Mouse (Mus musculus) left cerebral cortex, adult 2 months (tissue): ENCODE results near the gene Batf3. TPM values are rescaled to one million over a fixed set of nuclear protein-coding genes. Genes with fewer than 3 reads are reported as not detected.

ENCODE experiments used
- DNase-seq, 2 experiments: peaks; one replicate each; pipeline ENCODE4 v3.0.0; 2021 to 2022; ENCODE audit warnings: low spot score in 2 of 2, mixed read lengths in 1 of 2; ENCODE audit errors: extremely low spot score in 1 of 2
- H3K27ac ChIP-seq: fragments of 200-600 bp; 2 replicates; pipeline ENCODE4 v1.8.1; 2022
- H3K4me3 ChIP-seq: fragments of 200-600 bp; 2 replicates; pipeline ENCODE4 v1.8.1; 2022
- CTCF ChIP-seq: fragments of 200-600 bp; IDR thresholded peaks from 2 replicates; pipeline ENCODE4 v1.8.1; 2022; ENCODE audit warnings: antibody characterized with exemption, mild to moderate bottlenecking, moderate library complexity
- intact Hi-C: fragments of 180-260 bp; cut with DNase I; formaldehyde crosslinking; loops from one replicate; pipeline ENCODE4 v1.15.1; 2025
- total RNA-seq, 2 experiments: library from RNA; stranded (reverse); gene quantifications; 2 replicates each; pipeline ENCODE4 v1.2.3; 2021

Batf3 gene
- total RNA-seq, 2 experiments from 2014 or later: 1.6 to 1.8 TPM

GRCm38 (mm10) chr1:191089355-191089754 is 8.3 kb upstream of the Batf3 start:
- intact Hi-C loops: no loop called here

GRCm38 (mm10) chr1:191092050-191092449 is 5.6 kb upstream of the Batf3 start:
- Histone ChIP-seq H3K27ac (no peak overlapping the region), H3K4me3 (no peak overlapping the region)
- intact Hi-C loops: no loop called here
- no peak for TF ChIP-seq CTCF
- no peak for DNase-seq

More at GRCm38 (mm10) chr1:191089355-191089754, 8.3 kb upstream of the Batf3 start:
- no peak for TF ChIP-seq CTCF
- no peak for DNase-seq
- no peak overlapping the region for H3K27ac ChIP-seq
- no peak overlapping the region for H3K4me3 ChIP-seq

- intact Hi-C loops: no loop called here
- H3K4me3 ChIP-seq: no peak overlapping the region
- peak; percentile 28 to 51 for DNase-seq
Observed at GRCm38 (mm10) chr1:191093578-191093977, 4.1 kb upstream of the Batf3 start.

GRCm38 (mm10) chr1:191095019-191095418 is 2.6 kb upstream of the Batf3 start:
- no peak overlapping the region for H3K4me3 ChIP-seq
- intact Hi-C loops: loop anchor here (5.0 kb wide), 1 partner anchor 182 kb away; no protein-coding TSS in a partner anchor
- TF ChIP-seq CTCF: peak; percentile 42
- no peak for DNase-seq
- no peak overlapping the region for H3K27ac ChIP-seq

More at GRCm38 (mm10) chr1:191093578-191093977, 4.1 kb upstream of the Batf3 start:
- H3K27ac ChIP-seq: no peak overlapping the region
- no peak for TF ChIP-seq CTCF

GRCm38 (mm10) chr1:191096871-191097681 is 571 bp upstream of the Batf3 start:
- DNase-seq: no peak
- intact Hi-C loops: loop anchor here (5.0 kb wide), 1 partner anchor 180 kb away; no protein-coding TSS in a partner anchor
- no peak; the same call in 1 of the 2 replicates for TF ChIP-seq CTCF
- Histone ChIP-seq H3K27ac (no peak overlapping the region), H3K4me3 (no peak overlapping the region)

DNA sequence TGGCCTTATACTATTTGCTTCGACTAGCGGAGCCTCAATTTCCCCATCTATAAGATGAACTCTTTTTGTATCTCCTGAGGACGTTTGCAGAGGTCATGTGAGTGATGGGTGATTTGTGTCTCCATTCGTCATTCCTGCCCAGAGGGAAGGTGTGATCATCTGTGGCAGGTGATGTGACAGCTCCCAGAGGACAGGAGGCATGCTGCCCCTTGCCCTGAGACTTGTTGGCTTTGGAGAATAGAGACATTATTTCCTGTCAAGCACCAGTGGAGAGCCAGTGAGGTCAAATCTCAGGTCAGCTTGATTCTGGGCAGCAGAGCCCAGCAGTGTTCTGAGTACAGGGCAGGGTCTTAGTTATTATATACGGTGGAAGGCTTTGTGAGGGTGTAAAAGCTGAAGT is 1.5 kb downstream of the Batf3 start:
- TF ChIP-seq CTCF: no peak
- no peak overlapping the region for H3K4me3 ChIP-seq
- intact Hi-C loops: loop anchor here (5.0 kb wide), 1 partner anchor 178 kb away; no protein-coding TSS in a partner anchor
- H3K27ac ChIP-seq: no peak overlapping the region
- no peak for DNase-seq

DNA sequence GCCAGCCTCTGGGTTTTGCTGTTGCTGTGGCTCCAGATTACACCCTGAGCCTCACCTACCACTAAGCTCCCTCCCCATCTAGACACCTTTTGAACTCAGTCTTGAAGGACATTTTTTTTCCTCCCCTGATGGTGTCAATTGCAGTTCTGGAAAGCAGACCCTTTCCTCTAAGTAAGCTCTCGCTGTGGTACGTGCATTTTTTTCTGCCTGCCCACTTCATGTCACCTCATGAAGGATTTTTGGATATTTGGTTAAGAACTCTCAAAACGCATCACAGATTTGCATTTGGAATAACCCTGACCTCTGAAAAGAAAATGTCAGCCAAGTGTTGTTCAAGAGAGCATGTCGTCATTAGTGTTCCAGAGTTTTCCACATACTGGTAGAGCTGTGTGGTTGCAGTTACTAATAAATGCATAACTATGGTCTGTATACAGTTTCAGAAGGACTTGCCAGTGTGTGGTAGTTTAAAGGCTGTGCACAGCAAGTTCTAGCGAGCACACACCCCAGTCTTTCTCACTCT is 2.2 kb downstream of the Batf3 start:
- no peak for DNase-seq
- H3K27ac ChIP-seq: no peak overlapping the region
- no peak for TF ChIP-seq CTCF
- intact Hi-C loops: loop anchor here (5.0 kb wide), 1 partner anchor 177 kb away; no protein-coding TSS in a partner anchor
- H3K4me3 ChIP-seq: no peak overlapping the region

GRCm38 (mm10) chr1:191102730-191103370 is 5.2 kb downstream of the Batf3 start:
- H3K4me3 ChIP-seq: no peak overlapping the region

DNA sequence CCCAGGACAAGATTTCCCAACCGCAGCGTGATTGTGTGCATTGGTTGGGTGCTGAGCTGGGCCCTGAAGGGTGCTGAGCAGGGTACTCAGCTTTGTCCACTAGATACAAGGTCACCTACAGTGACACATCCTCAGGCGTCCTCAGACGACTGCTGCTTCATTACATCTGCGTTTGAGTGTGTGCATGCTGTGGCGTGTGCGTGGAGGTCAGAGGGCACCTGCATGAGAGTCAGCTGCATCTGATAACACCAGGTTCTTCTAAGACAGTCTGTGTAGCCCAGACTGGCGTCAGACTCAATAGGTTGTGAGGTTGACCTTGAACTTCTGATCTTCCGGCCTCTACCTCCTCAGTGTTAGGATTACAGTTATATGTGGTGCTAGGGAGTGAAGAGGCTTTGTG is 7.6 kb downstream of the Batf3 start:
- DNase-seq: no peak
- H3K27ac ChIP-seq: no peak overlapping the region
- H3K4me3 ChIP-seq: no peak overlapping the region
- no peak for TF ChIP-seq CTCF
- intact Hi-C loops: no loop called here

More at GRCm38 (mm10) chr1:191102730-191103370, 5.2 kb downstream of the Batf3 start:
- TF ChIP-seq CTCF: no peak
- peak in 1 of 2 experiments; percentile 23 for DNase-seq
- no peak overlapping the region for H3K27ac ChIP-seq
- intact Hi-C loops: no loop called here

- no peak for TF ChIP-seq CTCF
- Histone ChIP-seq H3K4me3 (no peak overlapping the region), H3K27ac (no peak overlapping the region)
- intact Hi-C loops: no loop called here
- DNase-seq: no peak
Observed at GRCm38 (mm10) chr1:191107306-191107705, 9.7 kb downstream of the Batf3 start.

GRCm38 (mm10) chr1:191109907-191110306 is 12.3 kb downstream of the Batf3 start:
- no peak overlapping the region for H3K4me3 ChIP-seq
- no peak for TF ChIP-seq CTCF
- intact Hi-C loops: no loop called here
- no peak overlapping the region for H3K27ac ChIP-seq
- no peak for DNase-seq

- no peak overlapping the region for H3K27ac ChIP-seq
- TF ChIP-seq CTCF: no peak
- no peak overlapping the region for H3K4me3 ChIP-seq
- no peak for DNase-seq
- intact Hi-C loops: no loop called here
Observed at GRCm38 (mm10) chr1:191111146-191111545, 13.5 kb downstream of the Batf3 start.
